Mouse (Mus musculus): ENCODE results near the gene Cirbp.

Gene Cirbp

GRCm38 (mm10) chr10:80137626-80138552, 27.9 kb upstream of the Cirbp start:
- DNase-seq (ENCODE audit: low spot score in 2 of 2) = no peak

GRCm38 (mm10) chr10:80138553-80139438, 27.0 kb upstream of the Cirbp start, which contains the start of gene Atp5d:
TSS of gene Atp5d (plus strand) at chr10:80138632.
- DNase-seq (ENCODE audit: low spot score in 2 of 2) = peak; percentile 41 to 69

GRCm38 (mm10) chr10:80139439-80139775, 26.4 kb upstream of the Cirbp start:
- no peak for DNase-seq (ENCODE audit: low spot score in 2 of 2)

- no peak for DNase-seq (ENCODE audit: low spot score in 2 of 2)
Observed at GRCm38 (mm10) chr10:80139975-80140665, 25.7 kb upstream of the Cirbp start.

- no peak for DNase-seq (ENCODE audit: low spot score in 2 of 2)
Observed at GRCm38 (mm10) chr10:80140666-80141035, 25.1 kb upstream of the Cirbp start, which contains the start of gene Cbarp. TSS of gene Cbarp (minus strand) at chr10:80140835.

GRCm38 (mm10) chr10:80141243-80141642, 24.5 kb upstream of the Cirbp start:
- peak; percentile 86 to 95 for DNase-seq (ENCODE audit: low spot score in 2 of 2)

GRCm38 (mm10) chr10:80141786-80142529, 23.8 kb upstream of the Cirbp start:
- DNase-seq (ENCODE audit: low spot score in 2 of 2) = peak; percentile 84 to 96

GRCm38 (mm10) chr10:80142530-80142925, 23.3 kb upstream of the Cirbp start:
- DNase-seq (ENCODE audit: low spot score in 2 of 2) = no peak

- no peak for DNase-seq (ENCODE audit: low spot score in 2 of 2)
Observed at GRCm38 (mm10) chr10:80143664-80144063, 22.1 kb upstream of the Cirbp start.

- DNase-seq (ENCODE audit: low spot score in 2 of 2) = no peak
Observed at GRCm38 (mm10) chr10:80144159-80144558, 21.6 kb upstream of the Cirbp start.

GRCm38 (mm10) chr10:80144864-80145838, 20.6 kb upstream of the Cirbp start:
- peak; percentile 77 to 86 for DNase-seq (ENCODE audit: low spot score in 2 of 2)

- DNase-seq (ENCODE audit: low spot score in 2 of 2) = peak in 1 of 2 experiments; percentile 77
Observed at GRCm38 (mm10) chr10:80145896-80146295, 19.9 kb upstream of the Cirbp start.

- DNase-seq (ENCODE audit: low spot score in 2 of 2) = peak; percentile 32 to 53
Observed at GRCm38 (mm10) chr10:80146568-80147011, 19.2 kb upstream of the Cirbp start.

GRCm38 (mm10) chr10:80147146-80147718, 18.6 kb upstream of the Cirbp start:
- DNase-seq (ENCODE audit: low spot score in 2 of 2) = peak in 1 of 2 experiments; percentile 42

- DNase-seq (ENCODE audit: low spot score in 2 of 2) = peak; percentile 71 to 74
Observed at GRCm38 (mm10) chr10:80147719-80148601, 17.8 kb upstream of the Cirbp start, which contains the start of gene Midn. TSS of gene Midn (plus strand) at chr10:80148272.

GRCm38 (mm10) chr10:80148610-80149290, 17.0 kb upstream of the Cirbp start:
- peak; percentile 93 to 96 for DNase-seq (ENCODE audit: low spot score in 2 of 2)

All from spleen, postnatal 10 days (tissue).